Mouse (Mus musculus): Measurements from ENCODE around the gene Asb5. TPM values are rescaled to one million over a fixed set of nuclear protein-coding genes. Genes with fewer than 3 reads are reported as not detected.

Gene Asb5
- polyA plus RNA-seq, 1 experiment from 2014 or later: 6.2 TPM

DNA sequence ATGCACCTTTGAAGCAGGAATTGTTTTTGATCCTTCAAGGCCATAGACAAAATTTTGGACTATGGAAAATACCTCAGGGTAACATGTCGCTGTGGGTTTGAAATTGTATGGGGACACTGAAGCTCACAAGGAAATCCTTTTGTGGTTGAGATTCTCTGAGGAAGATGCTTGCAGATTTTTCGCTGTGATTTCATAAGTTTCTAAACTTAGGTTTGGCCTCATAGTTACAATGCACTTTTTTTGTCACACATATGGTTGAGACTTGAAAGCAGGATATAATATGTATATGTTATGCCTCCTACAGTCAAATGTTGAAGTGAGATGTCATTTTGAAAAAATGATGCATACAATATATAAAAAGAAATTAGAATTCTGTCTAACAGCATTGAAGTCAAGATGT lies 25.5 kb downstream of the Asb5 start:
- WGBS: 76% methylated on average over 2 of the region's 2 CpGs
- H3K9ac ChIP-seq (ENCODE audit: low read length): no peak overlapping the region
- no peaks in the 10 kb centered on the region for H3K9me3 ChIP-seq (ENCODE audit: control insufficient read depth, low read length)
- DNase-seq (ENCODE audit: low spot score) (no peak), ATAC-seq (replicated peaks; ENCODE audit: low FRiP score, low TSS enrichment, low read depth) (no peak)
- no peak overlapping the region for H3K4me3 ChIP-seq (ENCODE audit: low read depth, low read length)
- no peaks in the 10 kb centered on the region for H3K36me3 ChIP-seq (ENCODE audit: control insufficient read depth, insufficient read depth, low read length)
- H3K27me3 ChIP-seq (replicated peaks; ENCODE audit: control insufficient read depth, insufficient read depth, low read length): no peaks in the 10 kb centered on the region
- no peaks in the 10 kb centered on the region for H3K4me1 ChIP-seq (replicated peaks; ENCODE audit: control insufficient read depth, insufficient read depth, low read length)
- no peak overlapping the region for H3K27ac ChIP-seq (ENCODE audit: low read depth)
- no peak overlapping the region for H3K4me2 ChIP-seq (ENCODE audit: low read length)

DNA sequence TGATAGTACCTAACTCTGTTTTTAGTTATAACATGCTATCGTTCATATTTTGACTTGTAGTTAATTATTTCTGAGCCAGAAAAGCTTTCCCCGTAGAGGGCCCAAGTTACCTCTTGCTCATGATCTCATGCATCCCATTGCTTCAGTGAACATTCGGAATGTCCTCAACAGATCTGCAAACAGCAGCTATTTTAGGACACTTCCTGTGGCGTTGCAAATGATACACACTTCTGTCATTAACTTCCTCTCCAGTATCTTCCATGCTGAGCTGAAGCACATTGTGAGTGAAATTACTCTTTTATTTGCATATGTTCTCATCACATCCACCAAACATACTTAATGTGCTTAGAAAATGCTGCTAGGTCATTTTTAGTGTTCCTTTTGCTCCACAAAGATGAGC lies 32.8 kb downstream of the Asb5 start:
- Histone ChIP-seq H3K36me3 (ENCODE audit: control insufficient read depth, insufficient read depth, low read length) (no peaks in the 10 kb centered on the region), H3K4me2 (ENCODE audit: low read length) (no peak overlapping the region), H3K9ac (ENCODE audit: low read length) (no peak overlapping the region), H3K4me3 (ENCODE audit: low read depth, low read length) (no peak overlapping the region), H3K4me1 (replicated peaks; ENCODE audit: control insufficient read depth, insufficient read depth, low read length) (no peaks in the 10 kb centered on the region), H3K27me3 (replicated peaks; ENCODE audit: control insufficient read depth, insufficient read depth, low read length) (no peaks in the 10 kb centered on the region), H3K9me3 (ENCODE audit: control insufficient read depth, low read length) (no peaks in the 10 kb centered on the region), H3K27ac (ENCODE audit: low read depth) (no peak overlapping the region)
- no peak for ATAC-seq (replicated peaks; ENCODE audit: low FRiP score, low TSS enrichment, low read depth)
- no peak for DNase-seq (ENCODE audit: low spot score)
- 61% methylated on average over 4 of the region's 4 CpGs for WGBS

DNA sequence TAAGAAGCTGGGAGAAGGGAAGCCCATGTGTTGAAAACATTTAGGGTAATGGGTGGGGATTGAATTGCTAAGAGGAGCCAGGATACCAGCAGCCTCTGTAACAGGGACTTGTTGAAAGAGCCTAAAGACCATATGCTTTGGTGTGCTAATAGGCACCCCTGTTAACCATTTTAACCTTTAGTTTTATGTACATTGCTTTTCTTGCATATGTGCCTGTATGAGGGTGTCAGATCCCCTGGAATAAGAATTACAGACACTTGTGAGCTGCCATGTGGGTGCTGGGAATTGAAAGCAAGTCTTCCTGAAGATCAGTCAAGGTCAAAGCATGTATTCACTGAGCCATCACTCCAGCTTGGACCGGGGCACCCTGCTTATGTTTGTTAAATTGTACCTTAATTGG lies 35.8 kb downstream of the Asb5 start:
- ATAC-seq (replicated peaks; ENCODE audit: low FRiP score, low TSS enrichment, low read depth) (no peak), DNase-seq (ENCODE audit: low spot score) (no peak)
- Histone ChIP-seq H3K36me3 (ENCODE audit: control insufficient read depth, insufficient read depth, low read length) (no peaks in the 10 kb centered on the region), H3K27ac (ENCODE audit: low read depth) (no peak overlapping the region), H3K9me3 (ENCODE audit: control insufficient read depth, low read length) (no peaks in the 10 kb centered on the region), H3K9ac (ENCODE audit: low read length) (no peak overlapping the region), H3K4me2 (ENCODE audit: low read length) (no peak overlapping the region), H3K4me1 (replicated peaks; ENCODE audit: control insufficient read depth, insufficient read depth, low read length) (no peaks in the 10 kb centered on the region), H3K27me3 (replicated peaks; ENCODE audit: control insufficient read depth, insufficient read depth, low read length) (no peaks in the 10 kb centered on the region), H3K4me3 (ENCODE audit: low read depth, low read length) (no peak overlapping the region)
- WGBS: 91% methylated on average over 1 of the region's 1 CpGs

DNA sequence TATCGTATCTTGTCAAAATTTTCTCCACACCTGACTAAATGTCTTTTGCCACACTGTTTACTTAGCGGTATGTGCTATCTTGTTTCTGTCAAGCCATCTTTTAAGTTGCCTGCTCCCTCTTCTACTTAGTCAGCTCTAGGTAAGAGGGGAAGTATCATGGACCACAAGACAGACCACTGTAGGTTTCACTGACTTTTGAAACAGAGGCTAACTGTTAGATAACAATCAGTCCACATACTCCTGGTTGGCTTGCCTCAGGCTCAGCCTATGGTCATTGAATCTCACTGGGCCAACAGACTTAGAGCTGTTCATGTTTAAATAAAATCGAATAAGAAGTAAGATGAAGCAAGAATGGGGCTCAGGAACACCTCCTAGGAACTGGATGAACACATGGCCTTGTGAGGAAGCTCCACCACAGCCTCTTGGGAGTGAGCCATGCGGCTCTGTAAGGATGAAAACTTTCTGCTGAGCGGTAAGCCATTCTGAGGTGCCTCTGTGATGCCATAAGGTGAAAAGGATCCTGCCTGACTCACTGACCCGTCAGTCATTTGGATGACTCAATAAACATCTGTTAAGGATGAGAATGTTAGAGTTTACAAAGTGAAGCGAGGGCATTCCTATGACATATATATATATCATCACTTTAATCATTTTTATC lies 36.4 kb downstream of the Asb5 start:
- no peak overlapping the region for H3K4me2 ChIP-seq (ENCODE audit: low read length)
- H3K27ac ChIP-seq (ENCODE audit: low read depth): no peak overlapping the region
- no peaks in the 10 kb centered on the region for H3K27me3 ChIP-seq (replicated peaks; ENCODE audit: control insufficient read depth, insufficient read depth, low read length)
- H3K9ac ChIP-seq (ENCODE audit: low read length): no peak overlapping the region
- no peak for ATAC-seq (replicated peaks; ENCODE audit: low FRiP score, low TSS enrichment, low read depth)
- H3K4me3 ChIP-seq (ENCODE audit: low read depth, low read length): no peak overlapping the region
- WGBS: 87% methylated on average over 7 of the region's 7 CpGs
- H3K4me1 ChIP-seq (replicated peaks; ENCODE audit: control insufficient read depth, insufficient read depth, low read length): no peaks in the 10 kb centered on the region; the same call in 1 of the 2 replicates
- H3K36me3 ChIP-seq (ENCODE audit: control insufficient read depth, insufficient read depth, low read length): no peaks in the 10 kb centered on the region
- no peaks in the 10 kb centered on the region for H3K9me3 ChIP-seq (ENCODE audit: control insufficient read depth, low read length)
- DNase-seq (ENCODE audit: low spot score): no peak

DNA sequence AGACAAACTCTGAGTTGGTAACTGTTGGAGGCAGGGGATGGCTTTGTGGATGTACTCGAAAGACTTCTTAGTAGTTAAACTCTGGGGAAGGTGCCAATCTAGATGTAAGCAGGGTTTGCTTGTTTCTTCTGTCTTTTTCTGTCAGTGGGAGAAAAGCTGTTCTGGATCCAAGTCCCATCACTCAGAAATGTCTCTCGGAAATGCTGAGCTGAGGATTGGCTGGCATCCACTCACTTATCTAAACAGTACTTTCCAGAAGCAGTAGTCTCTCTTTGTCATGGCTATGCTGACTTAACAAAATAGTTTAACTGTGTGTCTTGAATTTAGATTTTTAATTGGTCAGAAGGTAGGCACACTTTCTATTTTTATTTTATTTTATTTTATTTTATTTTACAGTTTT lies 37.8 kb downstream of the Asb5 start:
- H3K27me3 ChIP-seq (replicated peaks; ENCODE audit: control insufficient read depth, insufficient read depth, low read length): no peaks in the 10 kb centered on the region
- no peak for ATAC-seq (replicated peaks; ENCODE audit: low FRiP score, low TSS enrichment, low read depth)
- no peak overlapping the region for H3K4me3 ChIP-seq (ENCODE audit: low read depth, low read length)
- H3K9me3 ChIP-seq (ENCODE audit: control insufficient read depth, low read length): no peaks in the 10 kb centered on the region
- no peaks in the 10 kb centered on the region; the same call in 1 of the 2 replicates for H3K4me1 ChIP-seq (replicated peaks; ENCODE audit: control insufficient read depth, insufficient read depth, low read length)
- 36% methylated on average over 2 of the region's 2 CpGs for WGBS
- no peaks in the 10 kb centered on the region for H3K36me3 ChIP-seq (ENCODE audit: control insufficient read depth, insufficient read depth, low read length)
- no peak overlapping the region for H3K4me2 ChIP-seq (ENCODE audit: low read length)
- DNase-seq (ENCODE audit: low spot score): no peak
- no peak overlapping the region for H3K9ac ChIP-seq (ENCODE audit: low read length)
- no peak overlapping the region for H3K27ac ChIP-seq (ENCODE audit: low read depth)

GRCm38 (mm10) chr8:54570618-54571609 lies 41.5 kb downstream of the Asb5 start:
- WGBS: 46% methylated on average over 15 of the region's 15 CpGs
- no peaks in the 10 kb centered on the region; the same call in 1 of the 2 replicates for H3K4me1 ChIP-seq (replicated peaks; ENCODE audit: control insufficient read depth, insufficient read depth, low read length)
- ATAC-seq (replicated peaks; ENCODE audit: low FRiP score, low TSS enrichment, low read depth) (no peak), DNase-seq (ENCODE audit: low spot score) (no peak)
- no peak overlapping the region for H3K4me3 ChIP-seq (ENCODE audit: low read depth, low read length)
- no peak overlapping the region for H3K9ac ChIP-seq (ENCODE audit: low read length)
- H3K36me3 ChIP-seq (ENCODE audit: control insufficient read depth, insufficient read depth, low read length): no peaks in the 10 kb centered on the region
- peak overlapping the region; percentile 9; the same call in 1 of the 2 replicates for H3K4me2 ChIP-seq (ENCODE audit: low read length)
- H3K9me3 ChIP-seq (ENCODE audit: control insufficient read depth, low read length): no peaks in the 10 kb centered on the region
- H3K27me3 ChIP-seq (replicated peaks; ENCODE audit: control insufficient read depth, insufficient read depth, low read length): no peaks in the 10 kb centered on the region
- H3K27ac ChIP-seq (ENCODE audit: low read depth): 0 out of 2 replicates have a peak overlapping the region, but pooled peaks have one; percentile 16

DNA sequence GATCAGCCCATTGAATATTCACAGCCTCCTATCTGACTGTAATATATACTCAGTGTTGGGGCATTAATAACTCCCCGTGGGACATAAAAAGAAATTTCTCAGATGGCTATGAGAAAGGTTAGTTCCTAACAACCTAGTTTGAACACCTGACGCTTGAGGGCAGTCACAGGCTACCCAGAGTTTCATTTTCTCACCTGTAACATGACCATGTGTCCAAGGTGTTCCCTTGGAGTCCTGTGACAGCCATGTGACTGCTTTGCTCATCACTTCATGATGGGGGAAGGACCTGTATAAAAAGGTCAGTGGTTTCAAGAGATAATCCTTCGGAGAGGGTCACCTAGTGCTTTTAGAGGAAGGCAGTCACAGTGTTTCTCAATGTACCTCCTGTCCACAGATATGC lies 52.1 kb downstream of the Asb5 start:
- Histone ChIP-seq H3K36me3 (ENCODE audit: control insufficient read depth, insufficient read depth, low read length) (no peaks in the 10 kb centered on the region), H3K27me3 (replicated peaks; ENCODE audit: control insufficient read depth, insufficient read depth, low read length) (no peaks in the 10 kb centered on the region), H3K4me2 (ENCODE audit: low read length) (no peak overlapping the region), H3K27ac (ENCODE audit: low read depth) (no peak overlapping the region), H3K4me3 (ENCODE audit: low read depth, low read length) (no peak overlapping the region), H3K9me3 (ENCODE audit: control insufficient read depth, low read length) (no peaks in the 10 kb centered on the region), H3K9ac (ENCODE audit: low read length) (no peak overlapping the region), H3K4me1 (replicated peaks; ENCODE audit: control insufficient read depth, insufficient read depth, low read length) (no peaks in the 10 kb centered on the region)
- ATAC-seq (replicated peaks; ENCODE audit: low FRiP score, low TSS enrichment, low read depth) (no peak), DNase-seq (ENCODE audit: low spot score) (no peak)
- WGBS: 81% methylated on average over 3 of the region's 3 CpGs

GRCm38 (mm10) chr8:54582886-54583285 lies 53.5 kb downstream of the Asb5 start:
- Histone ChIP-seq H3K36me3 (ENCODE audit: control insufficient read depth, insufficient read depth, low read length) (no peaks in the 10 kb centered on the region), H3K9me3 (ENCODE audit: control insufficient read depth, low read length) (no peaks in the 10 kb centered on the region), H3K27ac (ENCODE audit: low read depth) (no peak overlapping the region), H3K9ac (ENCODE audit: low read length) (no peak overlapping the region), H3K4me2 (ENCODE audit: low read length) (no peak overlapping the region), H3K4me1 (replicated peaks; ENCODE audit: control insufficient read depth, insufficient read depth, low read length) (no peaks in the 10 kb centered on the region), H3K4me3 (ENCODE audit: low read depth, low read length) (no peak overlapping the region), H3K27me3 (replicated peaks; ENCODE audit: control insufficient read depth, insufficient read depth, low read length) (no peaks in the 10 kb centered on the region)
- ATAC-seq (replicated peaks; ENCODE audit: low FRiP score, low TSS enrichment, low read depth) (no peak), DNase-seq (ENCODE audit: low spot score) (no peak)
- 58% methylated on average over 1 of the region's 1 CpGs for WGBS

Data from intestine, embryonic 14.5 days (tissue).